Mouse (Mus musculus): ENCODE measurements at regions not wholly inside any gene's neighbourhood (a gene's known extent, or its start where the extent isn't known, plus 50 kb on each side); places are given as distances from the start of the nearest gene placed in this dataset.

DNA sequence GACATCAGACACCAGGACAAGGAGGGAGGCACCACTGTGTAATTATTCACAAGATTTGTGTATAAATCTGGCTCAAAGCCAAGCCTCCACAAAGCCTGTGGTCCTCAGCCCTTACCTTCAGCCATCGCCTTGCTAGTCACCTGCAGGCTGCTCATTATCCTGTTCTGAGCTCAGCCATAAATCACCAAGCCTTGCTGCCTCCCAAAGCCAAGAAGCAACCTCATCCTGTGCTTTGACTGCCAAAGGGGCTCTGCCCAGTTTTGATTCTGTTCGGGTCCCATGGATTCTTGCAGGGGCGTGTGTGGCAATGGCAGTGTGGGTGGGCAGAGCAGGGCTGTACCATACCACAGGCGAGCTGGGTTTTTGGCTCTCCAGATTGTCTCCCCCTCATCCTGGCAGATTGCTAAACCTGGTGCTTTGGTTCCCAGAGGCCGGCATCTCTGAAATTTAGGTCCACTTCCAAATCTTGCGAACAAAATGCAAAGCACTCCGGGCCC lies 272.6 kb downstream of the Tgfb2 start:
- no peak overlapping the region for H3K4me2 ChIP-seq
- H3K27ac ChIP-seq: no peak overlapping the region
- WGBS: 67% methylated on average over 7 of the region's 7 CpGs
- no peak overlapping the region for H3K9ac ChIP-seq
- no peaks in the 10 kb centered on the region for H3K27me3 ChIP-seq
- peaks cover 29% of the 10 kb centered on the region for H3K4me1 ChIP-seq
- no peaks in the 10 kb centered on the region for H3K9me3 ChIP-seq (replicated peaks)
- no peak overlapping the region for H3K4me3 ChIP-seq (replicated peaks)
- H3K36me3 ChIP-seq: no peaks in the 10 kb centered on the region
- peak; percentile 89 for ATAC-seq (replicated peaks; ENCODE audit: low FRiP score)

DNA sequence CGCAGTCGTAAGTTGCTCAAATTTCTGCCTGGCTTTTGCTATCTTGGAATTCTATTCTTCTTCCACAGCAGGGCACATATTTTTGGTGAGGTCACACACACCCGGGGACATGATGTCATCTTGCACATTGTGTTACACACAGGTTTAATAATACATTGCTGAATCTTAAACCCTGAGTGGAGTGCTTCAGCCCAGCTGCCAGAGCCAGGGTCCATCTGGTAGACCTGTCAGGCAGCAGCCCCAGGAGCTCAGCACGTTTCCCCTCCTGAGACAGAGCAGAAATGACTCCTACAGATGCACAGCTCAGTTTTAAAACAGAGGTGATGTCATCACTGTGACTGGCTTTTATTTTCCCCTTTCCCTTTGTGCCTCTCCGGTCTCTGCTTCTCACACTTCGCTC lies 280.4 kb downstream of the Tgfb2 start:
- 84% methylated on average over 6 of the region's 6 CpGs for WGBS

DNA sequence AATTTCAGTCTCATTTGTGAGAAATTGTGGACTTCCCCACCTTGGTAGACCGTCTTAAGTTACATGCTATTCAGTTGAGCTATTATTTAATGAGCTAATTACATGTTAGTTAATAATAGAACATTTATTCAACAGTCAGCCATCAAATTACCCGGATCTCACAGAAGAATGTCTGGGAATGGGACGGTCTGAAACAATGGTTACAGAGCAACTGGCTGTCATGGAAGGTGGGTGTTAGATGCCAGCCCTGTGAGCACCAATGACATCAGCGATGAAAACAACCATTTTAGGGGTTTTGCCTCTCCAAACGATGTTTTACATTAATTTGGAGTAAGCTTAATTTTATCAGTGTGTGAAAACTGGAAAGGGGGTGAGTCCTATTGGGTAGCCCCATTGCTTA lies 281.7 kb downstream of the Tgfb2 start:
- Histone ChIP-seq H3K4me1 (no peaks in the 10 kb centered on the region), H3K27me3 (no peaks in the 10 kb centered on the region), H3K9ac (no peak overlapping the region), H3K27ac (no peak overlapping the region), H3K4me3 (replicated peaks) (no peak overlapping the region), H3K9me3 (replicated peaks) (no peaks in the 10 kb centered on the region), H3K4me2 (no peak overlapping the region), H3K36me3 (no peaks in the 10 kb centered on the region)
- 86% methylated on average over 5 of the region's 5 CpGs for WGBS
- ATAC-seq (replicated peaks; ENCODE audit: low FRiP score): no peak

More for the DNA sequence above, 280.4 kb downstream of the Tgfb2 start:
- Histone ChIP-seq H3K27ac (no peak overlapping the region), H3K27me3 (no peaks in the 10 kb centered on the region), H3K4me2 (no peak overlapping the region), H3K9ac (no peak overlapping the region), H3K9me3 (replicated peaks) (no peaks in the 10 kb centered on the region), H3K4me3 (replicated peaks) (no peak overlapping the region), H3K4me1 (no peaks in the 10 kb centered on the region), H3K36me3 (no peaks in the 10 kb centered on the region)
- no peak for ATAC-seq (replicated peaks; ENCODE audit: low FRiP score)

GRCm38 (mm10) chr1:186417101-186417500 lies 288.7 kb downstream of the Tgfb2 start:
- Histone ChIP-seq H3K27ac (no peak overlapping the region), H3K9me3 (replicated peaks) (no peaks in the 10 kb centered on the region), H3K4me1 (0 out of 2 replicates have a peak, but pooled peaks cover 2% of the 10 kb centered on the region), H3K27me3 (no peaks in the 10 kb centered on the region), H3K4me3 (replicated peaks) (no peak overlapping the region), H3K9ac (no peak overlapping the region), H3K4me2 (no peak overlapping the region), H3K36me3 (no peaks in the 10 kb centered on the region)
- 48% methylated on average over 1 of the region's 1 CpGs for WGBS
- no peak for ATAC-seq (replicated peaks; ENCODE audit: low FRiP score)

DNA sequence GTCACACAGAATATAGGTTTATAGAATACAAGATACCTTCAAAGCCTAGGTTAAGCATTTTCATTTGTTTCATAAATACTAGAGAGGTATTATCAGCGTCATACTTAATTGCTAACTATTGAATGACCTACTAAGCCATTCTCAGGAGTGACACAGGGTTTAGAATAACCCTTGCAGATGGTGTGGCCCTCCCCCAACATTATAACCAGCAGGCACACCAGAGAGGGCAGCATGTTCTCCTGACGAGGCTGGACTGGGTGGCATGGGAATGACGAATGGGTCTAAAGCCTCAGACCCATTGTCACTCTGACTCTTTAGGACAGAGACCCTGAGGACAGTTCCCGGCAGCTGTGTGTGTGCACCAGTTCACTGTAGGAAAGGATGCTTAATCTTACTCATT lies 290.5 kb downstream of the Tgfb2 start:
- 0 out of 2 replicates have a peak, but pooled peaks cover 2% of the 10 kb centered on the region for H3K4me1 ChIP-seq
- no peak overlapping the region for H3K27ac ChIP-seq
- ATAC-seq (replicated peaks; ENCODE audit: low FRiP score): no peak
- H3K4me2 ChIP-seq: no peak overlapping the region
- WGBS: 76% methylated on average over 4 of the region's 4 CpGs
- H3K4me3 ChIP-seq (replicated peaks): no peak overlapping the region
- H3K9me3 ChIP-seq (replicated peaks): no peaks in the 10 kb centered on the region
- H3K27me3 ChIP-seq: no peaks in the 10 kb centered on the region
- H3K9ac ChIP-seq: no peak overlapping the region
- no peaks in the 10 kb centered on the region for H3K36me3 ChIP-seq

- 91% methylated on average over 6 of the region's 6 CpGs for WGBS
- no peaks in the 10 kb centered on the region for H3K9me3 ChIP-seq (replicated peaks)
- H3K4me1 ChIP-seq: peaks cover 11% of the 10 kb centered on the region
- no peak overlapping the region for H3K4me2 ChIP-seq
- H3K4me3 ChIP-seq (replicated peaks): no peak overlapping the region
- no peaks in the 10 kb centered on the region for H3K27me3 ChIP-seq
- no peak overlapping the region for H3K9ac ChIP-seq
- no peaks in the 10 kb centered on the region for H3K36me3 ChIP-seq
- no peak overlapping the region for H3K27ac ChIP-seq
- ATAC-seq (replicated peaks; ENCODE audit: low FRiP score): no peak
Observed at GRCm38 (mm10) chr1:186413886-186414245, 291.9 kb downstream of the Tgfb2 start.

DNA sequence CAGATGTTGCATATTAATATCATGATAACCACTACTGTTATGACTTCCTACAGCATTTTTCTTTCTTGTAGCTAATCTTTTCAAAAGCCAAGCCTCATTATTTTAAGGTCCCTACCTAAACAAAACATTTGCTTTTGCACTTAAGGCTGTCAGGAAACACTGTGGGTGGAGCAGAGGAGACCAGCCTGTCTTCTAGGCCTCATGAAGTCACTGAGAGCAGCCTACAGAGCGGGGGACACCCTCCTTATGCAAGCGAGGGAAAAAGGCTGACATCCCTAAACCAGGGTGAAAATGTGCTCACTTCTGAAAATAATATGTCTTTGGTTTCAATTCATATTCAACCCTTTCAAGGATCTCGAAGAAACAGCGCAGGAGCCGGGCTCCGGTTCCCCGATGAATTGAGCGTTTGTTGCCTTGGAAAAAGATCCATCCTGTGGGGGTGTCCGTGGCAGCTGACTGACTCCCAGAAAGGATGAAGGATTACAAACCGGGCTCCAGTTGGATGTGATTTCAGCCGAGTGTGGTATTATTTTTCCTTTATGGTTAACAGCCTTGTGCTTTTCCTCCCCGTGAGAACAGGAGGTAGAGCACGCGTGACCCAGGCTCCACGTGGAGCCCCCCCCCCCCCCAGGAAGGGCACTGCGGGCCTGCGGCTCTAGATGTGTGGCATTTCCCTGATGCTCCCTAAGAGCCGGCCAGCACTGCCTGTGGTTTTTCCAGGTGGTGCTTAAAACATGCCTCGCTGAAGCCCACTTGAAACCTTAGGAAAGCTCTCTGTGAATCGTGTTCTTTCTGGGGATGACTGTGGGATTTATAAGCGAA lies 292.5 kb downstream of the Tgfb2 start:
- H3K4me2 ChIP-seq: no peak overlapping the region
- H3K36me3 ChIP-seq: no peaks in the 10 kb centered on the region
- 49% methylated on average over 21 of the region's 21 CpGs for WGBS
- 0 out of 2 replicates have a peak overlapping the region, but pooled peaks have one; percentile 2 for H3K27ac ChIP-seq
- no peaks in the 10 kb centered on the region for H3K27me3 ChIP-seq
- no peaks in the 10 kb centered on the region for H3K9me3 ChIP-seq (replicated peaks)
- no peak overlapping the region for H3K4me3 ChIP-seq (replicated peaks)
- H3K4me1 ChIP-seq: peaks cover 11% of the 10 kb centered on the region
- H3K9ac ChIP-seq: no peak overlapping the region
- ATAC-seq (replicated peaks; ENCODE audit: low FRiP score): no peak

- Histone ChIP-seq H3K27ac (no peak overlapping the region), H3K9me3 (replicated peaks) (no peaks in the 10 kb centered on the region), H3K27me3 (no peaks in the 10 kb centered on the region), H3K9ac (no peak overlapping the region), H3K4me3 (replicated peaks) (no peak overlapping the region), H3K36me3 (no peaks in the 10 kb centered on the region), H3K4me1 (peaks cover 11% of the 10 kb centered on the region), H3K4me2 (no peak overlapping the region)
- ATAC-seq (replicated peaks; ENCODE audit: low FRiP score): no peak
- 73% methylated on average over 2 of the region's 2 CpGs for WGBS
Observed at GRCm38 (mm10) chr1:186412296-186412695, 293.5 kb downstream of the Tgfb2 start.

GRCm38 (mm10) chr1:186408986-186409441 lies 291.9 kb upstream of the Lyplal1 start:
- Histone ChIP-seq H3K9me3 (replicated peaks) (no peaks in the 10 kb centered on the region), H3K9ac (no peak overlapping the region), H3K4me1 (peaks cover 11% of the 10 kb centered on the region), H3K4me2 (no peak overlapping the region), H3K27ac (no peak overlapping the region), H3K4me3 (replicated peaks) (no peak overlapping the region), H3K36me3 (no peaks in the 10 kb centered on the region), H3K27me3 (no peaks in the 10 kb centered on the region)
- ATAC-seq (replicated peaks; ENCODE audit: low FRiP score): no peak
- 76% methylated on average over 10 of the region's 10 CpGs for WGBS

DNA sequence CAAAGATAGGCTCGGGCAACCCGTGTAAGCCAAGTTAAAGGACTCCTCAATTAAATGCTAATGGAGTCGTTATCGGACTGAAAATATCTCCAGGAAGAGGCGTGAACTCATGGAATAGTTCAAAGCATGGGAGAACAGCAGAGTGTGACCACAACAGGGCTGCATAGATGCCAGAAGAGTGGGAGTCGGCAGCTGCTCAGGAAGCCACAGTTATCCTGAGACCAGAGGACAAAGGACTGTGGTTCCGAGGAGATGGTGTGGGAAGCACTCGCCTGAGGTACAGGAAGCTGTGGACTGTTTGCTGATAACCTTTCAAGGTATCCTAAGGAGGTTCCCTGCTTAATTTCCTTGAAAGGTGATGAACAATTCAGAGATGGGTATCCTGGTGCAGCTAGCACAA lies 290.5 kb upstream of the Lyplal1 start:
- WGBS: 57% methylated on average over 8 of the region's 8 CpGs
- no peak overlapping the region for H3K9ac ChIP-seq

GRCm38 (mm10) chr1:186405693-186406092 lies 288.6 kb upstream of the Lyplal1 start:
- ATAC-seq (replicated peaks; ENCODE audit: low FRiP score): no peak
- Histone ChIP-seq H3K27ac (no peak overlapping the region), H3K36me3 (no peaks in the 10 kb centered on the region), H3K27me3 (no peaks in the 10 kb centered on the region), H3K4me2 (no peak overlapping the region), H3K9ac (no peak overlapping the region), H3K9me3 (replicated peaks) (no peaks in the 10 kb centered on the region), H3K4me3 (replicated peaks) (no peak overlapping the region), H3K4me1 (peaks cover 9% of the 10 kb centered on the region)
- 70% methylated on average over 5 of the region's 5 CpGs for WGBS

More for the DNA sequence above, 290.5 kb upstream of the Lyplal1 start:
- H3K27me3 ChIP-seq: no peaks in the 10 kb centered on the region
- H3K9me3 ChIP-seq (replicated peaks): no peaks in the 10 kb centered on the region
- no peak overlapping the region for H3K4me2 ChIP-seq
- H3K36me3 ChIP-seq: no peaks in the 10 kb centered on the region
- peaks cover 9% of the 10 kb centered on the region for H3K4me1 ChIP-seq
- ATAC-seq (replicated peaks; ENCODE audit: low FRiP score): no peak
- H3K27ac ChIP-seq: no peak overlapping the region
- H3K4me3 ChIP-seq (replicated peaks): no peak overlapping the region

DNA sequence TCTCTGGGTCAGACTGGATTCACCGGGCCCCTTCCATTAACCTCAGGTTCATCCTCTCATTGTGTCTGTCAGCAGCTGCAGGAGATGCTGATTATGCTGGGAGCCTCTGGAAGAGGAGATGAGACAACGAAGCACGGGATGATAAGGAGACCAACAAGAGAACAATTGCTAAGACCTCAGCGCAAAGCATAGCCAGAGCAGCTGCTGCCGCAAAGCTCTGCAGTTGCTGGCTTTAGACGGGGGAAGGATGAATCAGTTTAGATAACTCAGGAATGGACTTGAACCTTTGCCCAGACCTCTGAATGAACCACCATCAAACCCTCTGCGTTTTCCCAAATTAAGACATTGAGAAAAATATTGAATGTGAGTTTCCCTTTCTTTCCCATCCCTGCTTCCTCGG lies 282.7 kb upstream of the Lyplal1 start:
- H3K4me2 ChIP-seq: no peak overlapping the region
- ATAC-seq (replicated peaks; ENCODE audit: low FRiP score): no peak
- 0 out of 2 replicates have a peak, but pooled peaks cover 2% of the 10 kb centered on the region for H3K4me1 ChIP-seq
- H3K36me3 ChIP-seq: no peaks in the 10 kb centered on the region
- H3K27me3 ChIP-seq: no peaks in the 10 kb centered on the region
- H3K9me3 ChIP-seq (replicated peaks): no peaks in the 10 kb centered on the region
- H3K9ac ChIP-seq: no peak overlapping the region
- WGBS: 48% methylated on average over 8 of the region's 8 CpGs
- no peak overlapping the region for H3K4me3 ChIP-seq (replicated peaks)
- no peak overlapping the region for H3K27ac ChIP-seq
